Mouse (Mus musculus): ENCODE results near the gene Cbx5. TPM values are rescaled to one million over a fixed set of nuclear protein-coding genes. Genes with fewer than 3 reads are reported as not detected.

Cbx5 gene
- polyA plus RNA-seq, 1 experiment from 2014 or later = 27.8 TPM

DNA sequence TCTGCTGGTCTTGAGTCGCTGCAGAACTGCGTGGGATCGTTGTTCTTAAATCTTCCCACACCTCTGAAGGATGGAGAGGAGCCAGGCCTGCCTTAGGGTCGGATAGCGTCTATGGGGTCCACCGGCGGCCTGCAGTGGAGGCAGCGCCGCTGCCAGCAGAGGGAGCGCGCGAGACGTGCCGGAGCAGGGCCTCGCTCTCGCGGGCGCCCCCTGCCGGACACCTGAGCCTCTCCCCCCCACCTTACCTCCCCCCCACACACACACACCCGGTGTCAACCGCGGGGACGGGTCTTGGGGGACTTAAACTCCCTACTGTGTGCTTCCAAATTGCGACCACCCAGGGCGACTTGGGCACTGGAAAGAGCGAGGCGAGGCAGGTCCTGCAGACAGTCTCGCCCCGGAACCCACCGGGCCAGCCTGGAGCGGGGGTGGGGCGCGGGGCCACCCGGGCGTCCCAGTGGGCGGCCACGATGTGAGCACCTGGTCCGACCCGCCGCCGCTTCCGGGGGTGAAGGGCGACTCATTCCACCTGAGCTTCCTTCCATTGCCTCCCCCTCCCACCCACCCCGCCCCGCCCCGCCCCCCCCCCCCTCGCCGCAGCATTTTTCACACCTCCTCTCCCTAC is 57.3 kb downstream of the Cbx5 start:
- peaks cover 24% of the 10 kb centered on the region; the same call in 1 of the 2 replicates for H3K27me3 ChIP-seq (replicated peaks; ENCODE audit: insufficient read depth, low read length)
- H3K9me3 ChIP-seq (ENCODE audit: low read length) = no peaks in the 10 kb centered on the region
- no peak overlapping the region for H3K27ac ChIP-seq (ENCODE audit: low read length)
- H3K36me3 ChIP-seq (ENCODE audit: insufficient read depth, low read length) = no peaks in the 10 kb centered on the region
- H3K9ac ChIP-seq (replicated peaks; ENCODE audit: low read depth) = no peak overlapping the region
- ATAC-seq (peak; percentile 71), DNase-seq (ENCODE audit: low spot score) (peak; percentile 86)
- H3K4me1 ChIP-seq (ENCODE audit: insufficient read depth, low read depth, low read length) = peaks cover 8% of the 10 kb centered on the region; the same call in 1 of the 2 replicates
- whole genome bisulfite sequencing = under 1% methylated on average over 29 of the region's 48 CpGs
- no peak for TF ChIP-seq EP300 (IDR thresholded peaks at IDR 0.05)
- TF ChIP-seq CTCF (IDR thresholded peaks at IDR 0.05) = peak; percentile 100
- peak overlapping the region; percentile 35 for H3K4me3 ChIP-seq (ENCODE audit: low read depth, low read length)
- peak overlapping the region; percentile 73 for H3K4me2 ChIP-seq (replicated peaks; ENCODE audit: low read depth, low read length)

- H3K36me3 ChIP-seq (ENCODE audit: insufficient read depth, low read length) = no peaks in the 10 kb centered on the region
- H3K9ac ChIP-seq (replicated peaks; ENCODE audit: low read depth) = no peak overlapping the region
- H3K4me2 ChIP-seq (replicated peaks; ENCODE audit: low read depth, low read length) = no peak overlapping the region
- H3K9me3 ChIP-seq (ENCODE audit: low read length) = no peaks in the 10 kb centered on the region
- H3K27ac ChIP-seq (ENCODE audit: low read length) = no peak overlapping the region
- DNase-seq (ENCODE audit: low spot score) (no peak), ATAC-seq (no peak)
- H3K27me3 ChIP-seq (replicated peaks; ENCODE audit: insufficient read depth, low read length) = peaks cover 31% of the 10 kb centered on the region
- H3K4me3 ChIP-seq (ENCODE audit: low read depth, low read length) = no peak overlapping the region
- H3K4me1 ChIP-seq (ENCODE audit: insufficient read depth, low read depth, low read length) = peaks cover 13% of the 10 kb centered on the region; the same call in 1 of the 2 replicates
- TF ChIP-seq EP300 (IDR thresholded peaks at IDR 0.05) (no peak), CTCF (IDR thresholded peaks at IDR 0.05) (no peak)
These were observed 59.2 kb downstream of the Cbx5 start for GRCm38 (mm10) chr15:103180406-103180805.

DNA sequence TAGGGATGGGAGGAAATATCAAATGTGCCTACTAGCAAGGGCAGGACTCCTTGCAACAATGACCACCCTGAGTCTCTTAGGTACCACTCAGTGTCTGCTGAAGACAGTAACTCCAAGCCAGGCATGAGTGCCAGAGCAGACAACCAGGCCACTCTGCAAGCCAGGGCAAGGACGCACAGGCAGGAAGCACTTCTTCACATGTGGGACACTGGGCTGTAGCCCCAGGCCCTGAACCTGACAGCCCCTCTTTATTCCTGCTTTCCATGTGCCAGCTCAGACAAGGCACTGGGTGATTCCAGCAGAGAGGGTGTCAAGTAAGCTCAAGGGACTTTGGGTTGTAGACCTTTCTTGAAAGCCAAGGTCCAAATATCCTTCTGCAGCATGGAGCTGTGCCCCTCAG is 60.8 kb downstream of the Cbx5 start:
- 81% methylated on average over 1 of the region's 1 CpGs for WGBS
- peaks cover 12% of the 10 kb centered on the region; the same call in 1 of the 2 replicates for H3K4me1 ChIP-seq (ENCODE audit: insufficient read depth, low read depth, low read length)
- no peak overlapping the region for H3K4me2 ChIP-seq (replicated peaks; ENCODE audit: low read depth, low read length)
- H3K27ac ChIP-seq (ENCODE audit: low read length) = no peak overlapping the region
- no peak for TF ChIP-seq EP300 (IDR thresholded peaks at IDR 0.05)
- no peak overlapping the region for H3K4me3 ChIP-seq (ENCODE audit: low read depth, low read length)
- H3K9me3 ChIP-seq (ENCODE audit: low read length) = no peaks in the 10 kb centered on the region
- H3K36me3 ChIP-seq (ENCODE audit: insufficient read depth, low read length) = no peaks in the 10 kb centered on the region
- no peak for ATAC-seq
- H3K9ac ChIP-seq (replicated peaks; ENCODE audit: low read depth) = no peak overlapping the region
- peaks cover 40% of the 10 kb centered on the region for H3K27me3 ChIP-seq (replicated peaks; ENCODE audit: insufficient read depth, low read length)
- DNase-seq (ENCODE audit: low spot score) = no peak

GRCm38 (mm10) chr15:103178137-103178536 is 61.5 kb downstream of the Cbx5 start:
- Histone ChIP-seq H3K27me3 (replicated peaks; ENCODE audit: insufficient read depth, low read length) (peaks cover 46% of the 10 kb centered on the region), H3K4me3 (ENCODE audit: low read depth, low read length) (no peak overlapping the region), H3K9me3 (ENCODE audit: low read length) (no peaks in the 10 kb centered on the region), H3K4me2 (replicated peaks; ENCODE audit: low read depth, low read length) (no peak overlapping the region), H3K27ac (ENCODE audit: low read length) (no peak overlapping the region), H3K4me1 (ENCODE audit: insufficient read depth, low read depth, low read length) (peaks cover 6% of the 10 kb centered on the region; the same call in 1 of the 2 replicates), H3K36me3 (ENCODE audit: insufficient read depth, low read length) (no peaks in the 10 kb centered on the region), H3K9ac (replicated peaks; ENCODE audit: low read depth) (no peak overlapping the region)
- 11% methylated on average over 12 of the region's 12 CpGs for WGBS
- TF ChIP-seq EP300 (IDR thresholded peaks at IDR 0.05) (no peak), CTCF (IDR thresholded peaks at IDR 0.05) (peak; percentile 86)
- DNase-seq (ENCODE audit: low spot score) = no peak
- ATAC-seq = no peak

DNA sequence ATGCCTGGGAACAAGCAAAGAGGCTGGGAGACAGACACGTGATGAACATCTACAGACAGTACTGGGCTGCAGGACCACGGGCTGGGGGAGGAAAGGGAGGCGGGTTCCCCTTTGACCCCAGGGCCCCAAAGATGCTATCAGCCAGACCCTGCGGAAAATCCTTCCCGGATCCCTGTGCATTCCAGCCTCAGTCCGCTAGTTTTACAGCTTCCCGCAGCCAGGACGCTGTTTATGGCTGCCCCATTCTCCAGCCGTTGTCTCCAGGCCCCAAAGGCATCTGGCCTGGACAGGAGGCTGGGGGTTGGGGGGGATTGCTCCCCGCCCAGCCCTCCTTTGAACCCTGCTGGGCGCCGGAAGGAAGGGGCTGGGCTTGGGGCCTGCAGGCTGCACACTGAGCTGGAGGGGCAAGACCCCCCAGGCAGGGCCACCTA is 62.0 kb downstream of the Cbx5 start:
- no peak overlapping the region for H3K27ac ChIP-seq (ENCODE audit: low read length)
- H3K9me3 ChIP-seq (ENCODE audit: low read length) = no peaks in the 10 kb centered on the region
- DNase-seq (ENCODE audit: low spot score) (no peak), ATAC-seq (no peak)
- TF ChIP-seq CTCF (IDR thresholded peaks at IDR 0.05) (no peak), EP300 (IDR thresholded peaks at IDR 0.05) (no peak)
- H3K9ac ChIP-seq (replicated peaks; ENCODE audit: low read depth) = no peak overlapping the region
- no peaks in the 10 kb centered on the region for H3K36me3 ChIP-seq (ENCODE audit: insufficient read depth, low read length)
- 7% methylated on average over 12 of the region's 12 CpGs for WGBS
- H3K4me3 ChIP-seq (ENCODE audit: low read depth, low read length) = no peak overlapping the region
- 0 out of 2 replicates have a peak overlapping the region, but pooled peaks have one; percentile 37 for H3K4me2 ChIP-seq (replicated peaks; ENCODE audit: low read depth, low read length)
- H3K27me3 ChIP-seq (replicated peaks; ENCODE audit: insufficient read depth, low read length) = peaks cover 48% of the 10 kb centered on the region
- peaks cover 6% of the 10 kb centered on the region; the same call in 1 of the 2 replicates for H3K4me1 ChIP-seq (ENCODE audit: insufficient read depth, low read depth, low read length)

GRCm38 (mm10) chr15:103176874-103177421 is 62.7 kb downstream of the Cbx5 start:
- Histone ChIP-seq H3K4me1 (ENCODE audit: insufficient read depth, low read depth, low read length) (peaks cover 6% of the 10 kb centered on the region; the same call in 1 of the 2 replicates), H3K4me2 (replicated peaks; ENCODE audit: low read depth, low read length) (peak overlapping the region; percentile 37), H3K36me3 (ENCODE audit: insufficient read depth, low read length) (no peaks in the 10 kb centered on the region), H3K9me3 (ENCODE audit: low read length) (no peaks in the 10 kb centered on the region), H3K27ac (ENCODE audit: low read length) (no peak overlapping the region), H3K9ac (replicated peaks; ENCODE audit: low read depth) (no peak overlapping the region), H3K27me3 (replicated peaks; ENCODE audit: insufficient read depth, low read length) (peaks cover 55% of the 10 kb centered on the region), H3K4me3 (ENCODE audit: low read depth, low read length) (no peak overlapping the region)
- DNase-seq (ENCODE audit: low spot score) (peak; percentile 88), ATAC-seq (peak; percentile 84)
- WGBS = 1% methylated on average over 18 of the region's 18 CpGs
- TF ChIP-seq CTCF (IDR thresholded peaks at IDR 0.05) = peak; percentile 99
- TF ChIP-seq EP300 (IDR thresholded peaks at IDR 0.05) = no peak

Data from lung, postnatal 0 days (tissue).